ENCODE assay signal across 8 mouse cellular contexts in the genomic region with DNA sequence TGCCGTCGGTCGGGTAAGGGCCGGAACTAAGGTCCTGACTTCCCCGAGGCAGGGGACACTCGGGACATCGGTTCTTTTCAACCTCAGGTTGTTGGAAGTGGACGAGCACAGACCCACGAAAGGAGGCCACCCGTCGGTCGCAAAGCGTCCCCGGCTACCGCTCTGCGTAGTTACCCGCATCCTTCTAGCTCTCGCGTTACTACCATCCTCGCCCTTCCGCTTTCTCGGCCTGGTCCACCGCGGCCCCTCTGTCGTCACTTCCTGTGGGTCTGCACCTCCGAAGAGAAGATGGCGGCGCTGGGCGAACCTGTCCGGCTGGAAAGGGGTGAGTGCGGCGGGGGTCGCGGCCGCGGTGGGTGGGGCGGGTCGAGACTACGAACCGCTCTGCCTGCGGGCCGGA. TPM values are rescaled to one million over a fixed set of nuclear protein-coding genes. Genes with fewer than 3 reads are reported as not detected.
A peak's percentile ranks its signal among the peaks of the same experiment; 100 is the strongest.
DNase-seq lines count a peak whose midpoint lies in the region; ATAC-seq lines count a peak whose summit lies in the region.

A gene (plus strand): TSS at position 257 of the 400 bp plus-strand sequence.

- intact Hi-C loops in gastrocnemius, postnatal 14 days (cut with DNase I; ENCODE audit: low total_unique reads) = no loop called here
- intact Hi-C loops in left cerebral cortex, postnatal 10 days (cut with DNase I) = no loop called here

- peak; percentile 88 to 92 for DNase-seq in adrenal gland, adult 18-20 months (ENCODE audit: low spot score in 2 of 2)
- DNase-seq in embryo, embryonic 10.5 days (ENCODE audit: low spot score) = peak; percentile 97
- DNase-seq in gastrocnemius, postnatal 14 days = peak; percentile 95
- DNase-seq in left cerebral cortex, postnatal 10 days (ENCODE audit: extremely low spot score in 1 of 2, low spot score in 2 of 2) = peak; percentile 94 to 97
- DNase-seq in right cerebral cortex, postnatal 10 days (ENCODE audit: low spot score in 2 of 2) = peak; percentile 97 to 98
- peak; percentile 96 for DNase-seq in urinary bladder, postnatal 14 days (ENCODE audit: low spot score)

- ATAC-seq in inflammation-experienced regulatory T-cells, adult 6 months = peak; percentile 94
- ATAC-seq in megakaryocyte progenitor cell, adult 5-6 weeks (replicated peaks; ENCODE audit: poor library complexity) = peak; percentile 98

RNA-seq across cellular contexts. Expression of the gene that starts here (rescaled TPM):
- 10 to 100 TPM; 79.1 to 95.9 TPM for total RNA-seq in adrenal gland, adult 18-20 months (2021)
- total RNA-seq in gastrocnemius, postnatal 14 days (2021) = 10 to 100 TPM; 21.3 to 22.7 TPM
- 10 to 100 TPM; 63.9 to 72.9 (median 64.9) TPM for polyA plus RNA-seq in inflammation-experienced regulatory T-cells, adult 6 months (2017; shearing (Covaris generic))
- total RNA-seq in left cerebral cortex, postnatal 10 days (2021) = 100 to 1,000 TPM; 124 to 133 TPM
- total RNA-seq in megakaryocyte progenitor cell, adult 5-6 weeks (2015) = 57.7 and 65.7 TPM in 2 replicates
- total RNA-seq in megakaryocyte progenitor cell, adult 5-6 weeks (2017) = 88.4 and 114 TPM in 2 replicates

Comparison
In these comparisons a context has a peak if more than half of its experiments do, and no peak if none do; other contexts are left out.
1. Peak in every context shown above with its lines: DNase-seq and ATAC-seq.